Mouse (Mus musculus): ENCODE measurements at regions not wholly inside any gene's neighbourhood (a gene's known extent, or its start where the extent isn't known, plus 50 kb on each side); places are given as distances from the start of the nearest gene placed in this dataset.

DNA sequence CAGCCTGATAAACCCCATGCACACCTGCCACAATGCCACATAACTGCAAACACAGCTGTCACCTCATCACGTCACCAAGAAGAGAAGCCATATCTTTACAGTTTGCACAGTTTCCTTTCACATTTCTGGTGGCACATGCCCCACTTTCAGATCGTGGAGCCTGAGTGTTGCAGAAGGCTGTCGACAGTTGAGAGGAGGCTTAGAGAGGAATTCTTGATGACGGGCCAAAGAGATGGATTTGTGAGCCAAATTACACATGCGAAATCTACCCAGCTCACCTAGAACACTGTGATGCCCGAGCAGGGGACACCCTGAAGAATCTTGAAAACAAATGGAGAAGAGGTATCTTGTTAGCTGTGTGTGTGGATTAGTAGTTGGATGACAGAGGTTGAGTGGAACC lies 77.4 kb downstream of the Cmpk2 start:
- Histone ChIP-seq H3K4me2 (ENCODE audit: low read depth, severe bottlenecking) (no peak overlapping the region), H3K27me3 (ENCODE audit: control insufficient read depth, insufficient read depth, low read length) (no peaks in the 10 kb centered on the region), H3K27ac (replicated peaks; ENCODE audit: low read depth, low read length) (no peak overlapping the region), H3K4me3 (ENCODE audit: low read depth, low read length) (no peak overlapping the region), H3K36me3 (ENCODE audit: control insufficient read depth, insufficient read depth, low read length) (no peaks in the 10 kb centered on the region), H3K9ac (ENCODE audit: low read length) (no peak overlapping the region), H3K4me1 (ENCODE audit: control insufficient read depth, insufficient read depth, low read length) (no peaks in the 10 kb centered on the region), H3K9me3 (ENCODE audit: control insufficient read depth, low read length) (no peaks in the 10 kb centered on the region; the same call in 1 of the 2 replicates)
- no peak for DNase-seq (ENCODE audit: low spot score)
- ATAC-seq (ENCODE audit: insufficient number of reproducible peaks, low FRiP score, low TSS enrichment, low read depth) = no peak
- WGBS = 87% methylated on average over 6 of the region's 6 CpGs

DNA sequence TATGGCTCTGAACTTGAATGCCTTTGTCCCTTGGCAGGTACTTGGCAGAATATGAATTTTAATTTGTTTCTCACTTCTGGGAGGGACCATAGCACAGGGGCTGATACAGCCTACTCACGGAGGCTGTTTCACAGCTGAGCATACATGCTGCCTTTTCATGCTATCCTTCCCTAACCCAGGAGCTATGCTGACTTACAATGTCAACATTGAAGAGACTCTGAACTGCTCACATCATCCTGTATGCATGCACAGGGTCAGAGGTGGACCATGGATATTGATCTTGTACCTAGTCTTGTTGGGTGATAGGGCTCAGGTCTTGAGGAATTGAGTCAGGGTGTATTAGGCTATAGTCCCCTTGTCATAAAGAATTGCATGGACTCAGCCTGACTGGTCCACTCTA lies 74.5 kb downstream of the Cmpk2 start:
- Histone ChIP-seq H3K36me3 (ENCODE audit: control insufficient read depth, insufficient read depth, low read length) (no peaks in the 10 kb centered on the region), H3K27me3 (ENCODE audit: control insufficient read depth, insufficient read depth, low read length) (no peaks in the 10 kb centered on the region), H3K4me1 (ENCODE audit: control insufficient read depth, insufficient read depth, low read length) (no peaks in the 10 kb centered on the region), H3K4me3 (ENCODE audit: low read depth, low read length) (no peak overlapping the region), H3K4me2 (ENCODE audit: low read depth, severe bottlenecking) (no peak overlapping the region), H3K9me3 (ENCODE audit: control insufficient read depth, low read length) (no peaks in the 10 kb centered on the region; the same call in 1 of the 2 replicates), H3K9ac (ENCODE audit: low read length) (no peak overlapping the region), H3K27ac (replicated peaks; ENCODE audit: low read depth, low read length) (no peak overlapping the region)
- no peak for DNase-seq (ENCODE audit: low spot score)
- ATAC-seq (ENCODE audit: insufficient number of reproducible peaks, low FRiP score, low TSS enrichment, low read depth) = no peak
- WGBS = 96% methylated on average over 1 of the region's 1 CpGs

DNA sequence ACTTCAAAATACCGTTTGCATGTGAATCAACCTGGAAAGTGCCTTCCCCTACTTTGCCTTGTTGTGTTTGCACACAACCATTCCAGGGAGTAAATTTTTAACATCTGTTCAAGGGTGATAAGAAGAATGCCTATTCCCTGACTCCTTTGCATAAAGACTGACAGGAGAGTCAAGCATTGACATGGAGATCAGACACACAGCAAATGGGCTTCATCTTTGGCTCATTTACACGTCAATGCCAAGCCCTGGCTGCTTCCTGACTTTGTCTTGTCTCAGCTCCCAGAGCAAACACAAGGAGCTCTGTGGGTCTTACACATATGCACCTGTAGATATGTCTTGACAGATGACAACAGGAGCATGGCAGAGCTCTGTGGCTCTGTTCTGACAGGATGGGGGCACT lies 73.4 kb downstream of the Cmpk2 start:
- no peak overlapping the region for H3K27ac ChIP-seq (replicated peaks; ENCODE audit: low read depth, low read length)
- H3K36me3 ChIP-seq (ENCODE audit: control insufficient read depth, insufficient read depth, low read length) = no peaks in the 10 kb centered on the region
- 38% methylated on average over 2 of the region's 2 CpGs for WGBS
- no peak overlapping the region for H3K4me2 ChIP-seq (ENCODE audit: low read depth, severe bottlenecking)
- ATAC-seq (ENCODE audit: insufficient number of reproducible peaks, low FRiP score, low TSS enrichment, low read depth) (no peak), DNase-seq (ENCODE audit: low spot score) (no peak)
- H3K4me3 ChIP-seq (ENCODE audit: low read depth, low read length) = no peak overlapping the region
- no peak overlapping the region for H3K9ac ChIP-seq (ENCODE audit: low read length)
- H3K27me3 ChIP-seq (ENCODE audit: control insufficient read depth, insufficient read depth, low read length) = no peaks in the 10 kb centered on the region
- H3K9me3 ChIP-seq (ENCODE audit: control insufficient read depth, low read length) = no peaks in the 10 kb centered on the region
- no peaks in the 10 kb centered on the region for H3K4me1 ChIP-seq (ENCODE audit: control insufficient read depth, insufficient read depth, low read length)

DNA sequence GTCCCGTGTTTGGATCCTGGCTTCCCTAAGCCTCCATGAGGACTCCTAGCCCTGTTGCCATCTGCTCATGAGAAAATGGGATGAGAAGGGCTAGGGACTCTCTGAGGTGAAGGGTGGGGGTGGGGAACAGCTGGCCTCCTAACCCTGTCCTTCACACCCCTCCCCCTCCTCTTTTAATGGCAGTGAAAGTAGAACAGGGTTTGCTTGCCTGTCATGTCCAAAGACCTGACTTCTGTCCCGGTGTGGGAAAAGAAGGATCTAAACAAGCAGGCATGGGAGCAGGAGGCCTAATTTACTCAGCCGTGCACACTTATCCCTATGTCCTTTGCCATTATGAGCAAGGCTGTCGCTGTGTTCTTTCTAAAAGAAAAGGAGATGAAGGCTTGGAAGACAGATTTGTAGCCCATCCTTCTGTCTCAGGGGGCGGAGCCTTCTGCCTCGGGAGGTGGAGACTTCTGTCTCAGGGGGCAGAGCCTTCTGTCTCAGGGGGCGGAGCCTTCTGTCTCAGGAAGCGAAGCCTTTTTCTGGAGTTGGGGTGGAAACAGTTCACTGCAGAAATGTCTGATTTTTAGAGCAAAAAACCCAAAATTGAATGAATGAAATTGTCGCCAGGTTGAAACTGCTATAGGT lies 66.4 kb downstream of the Cmpk2 start:
- no peak overlapping the region for H3K27ac ChIP-seq (replicated peaks; ENCODE audit: low read depth, low read length)

DNA sequence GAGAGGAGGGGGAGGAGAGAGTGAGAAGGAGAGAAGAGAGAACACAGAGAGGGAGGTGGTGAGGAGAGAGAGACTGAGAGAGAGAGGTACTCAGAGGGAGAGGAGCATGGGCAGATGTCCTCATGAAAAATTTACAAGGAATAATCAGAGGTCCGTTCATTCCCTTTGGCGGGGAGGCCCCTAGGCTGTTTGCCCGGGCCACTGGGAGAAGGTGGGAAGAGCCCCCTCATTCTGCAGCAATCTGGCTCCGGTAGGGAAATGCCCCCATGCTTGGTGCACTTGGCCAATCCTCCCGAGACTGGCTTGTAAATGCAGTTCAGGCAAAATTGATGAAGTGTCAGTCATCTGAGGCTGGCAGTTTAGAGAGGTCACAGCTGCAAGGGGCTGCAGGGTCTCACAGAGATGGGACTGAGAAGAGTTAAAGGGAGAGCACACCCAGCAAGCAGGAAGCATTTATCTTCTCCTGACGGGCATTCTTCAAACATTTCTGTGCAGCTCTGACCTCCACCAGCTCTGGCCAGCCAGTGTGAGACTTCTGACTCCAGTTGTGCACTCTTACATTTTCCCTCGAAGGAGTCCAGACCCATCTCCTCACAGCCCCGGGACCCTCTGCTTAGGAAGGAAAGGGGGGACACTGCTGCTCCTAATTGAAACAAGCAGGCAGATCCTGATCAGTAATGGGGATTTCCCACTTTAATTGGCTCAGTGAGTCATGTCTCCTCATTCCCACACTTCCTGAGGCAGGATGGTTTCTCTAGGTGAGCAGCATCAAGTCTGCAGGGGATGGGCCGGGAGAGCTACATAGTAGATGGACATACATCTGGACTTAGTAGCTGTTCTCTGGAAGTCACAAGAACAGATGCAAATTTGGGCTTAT lies 65.5 kb downstream of the Cmpk2 start:
- Histone ChIP-seq H3K4me2 (ENCODE audit: low read depth, severe bottlenecking) (peak overlapping the region; percentile 25; the same call in 1 of the 2 replicates), H3K4me3 (ENCODE audit: low read depth, low read length) (no peak overlapping the region), H3K27ac (replicated peaks; ENCODE audit: low read depth, low read length) (peak overlapping the region; percentile 70; the same call in 1 of the 2 replicates), H3K4me1 (ENCODE audit: control insufficient read depth, insufficient read depth, low read length) (peaks cover 13% of the 10 kb centered on the region; the same call in 1 of the 2 replicates), H3K36me3 (ENCODE audit: control insufficient read depth, insufficient read depth, low read length) (no peaks in the 10 kb centered on the region), H3K9me3 (ENCODE audit: control insufficient read depth, low read length) (no peaks in the 10 kb centered on the region), H3K27me3 (ENCODE audit: control insufficient read depth, insufficient read depth, low read length) (no peaks in the 10 kb centered on the region), H3K9ac (ENCODE audit: low read length) (0 out of 2 replicates have a peak overlapping the region, but pooled peaks have one; percentile 7)
- ATAC-seq (ENCODE audit: insufficient number of reproducible peaks, low FRiP score, low TSS enrichment, low read depth) (peak; percentile 37; the same call in 1 of the 2 replicates), DNase-seq (ENCODE audit: low spot score) (peak; percentile 62)
- 5% methylated on average over 9 of the region's 9 CpGs for WGBS

More for the DNA sequence above, 66.4 kb downstream of the Cmpk2 start:
- WGBS = 49% methylated on average over 9 of the region's 9 CpGs
- no peak overlapping the region for H3K4me3 ChIP-seq (ENCODE audit: low read depth, low read length)
- no peaks in the 10 kb centered on the region for H3K9me3 ChIP-seq (ENCODE audit: control insufficient read depth, low read length)
- H3K9ac ChIP-seq (ENCODE audit: low read length) = no peak overlapping the region
- no peak overlapping the region for H3K4me2 ChIP-seq (ENCODE audit: low read depth, severe bottlenecking)
- no peak for ATAC-seq (ENCODE audit: insufficient number of reproducible peaks, low FRiP score, low TSS enrichment, low read depth)
- no peaks in the 10 kb centered on the region for H3K27me3 ChIP-seq (ENCODE audit: control insufficient read depth, insufficient read depth, low read length)
- peaks cover 13% of the 10 kb centered on the region; the same call in 1 of the 2 replicates for H3K4me1 ChIP-seq (ENCODE audit: control insufficient read depth, insufficient read depth, low read length)
- peak; percentile 41 for DNase-seq (ENCODE audit: low spot score)
- H3K36me3 ChIP-seq (ENCODE audit: control insufficient read depth, insufficient read depth, low read length) = no peaks in the 10 kb centered on the region

DNA sequence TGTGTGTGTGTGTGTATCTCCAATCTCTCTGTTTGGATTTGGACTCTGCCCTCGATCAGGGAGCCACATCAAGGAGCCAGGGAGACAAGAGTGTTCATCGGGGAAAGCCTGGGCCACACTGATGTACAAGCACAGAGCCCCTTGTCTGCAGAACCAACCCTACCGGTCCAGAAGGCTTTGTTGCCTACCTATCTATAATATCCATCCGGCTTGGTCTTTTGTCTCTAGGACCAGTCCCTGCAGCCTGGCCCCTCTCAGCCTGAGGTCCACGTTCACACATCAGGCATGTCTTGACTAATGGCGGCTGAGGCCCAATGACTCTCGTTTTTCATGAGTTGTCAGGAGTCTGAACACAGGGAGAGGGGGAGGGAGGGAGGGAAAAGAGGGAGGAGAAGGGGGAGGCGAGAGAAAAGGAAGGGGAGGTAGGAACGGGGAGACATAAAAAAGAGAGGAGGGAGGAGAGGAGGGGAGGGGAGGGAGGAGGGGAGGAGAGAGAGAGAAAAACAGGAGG lies 64.7 kb downstream of the Cmpk2 start:
- Histone ChIP-seq H3K4me1 (ENCODE audit: control insufficient read depth, insufficient read depth, low read length) (peaks cover 13% of the 10 kb centered on the region; the same call in 1 of the 2 replicates), H3K9ac (ENCODE audit: low read length) (no peak overlapping the region), H3K4me2 (ENCODE audit: low read depth, severe bottlenecking) (peak overlapping the region; percentile 22; the same call in 1 of the 2 replicates), H3K4me3 (ENCODE audit: low read depth, low read length) (no peak overlapping the region), H3K27ac (replicated peaks; ENCODE audit: low read depth, low read length) (peak overlapping the region; percentile 82), H3K9me3 (ENCODE audit: control insufficient read depth, low read length) (no peaks in the 10 kb centered on the region), H3K27me3 (ENCODE audit: control insufficient read depth, insufficient read depth, low read length) (no peaks in the 10 kb centered on the region), H3K36me3 (ENCODE audit: control insufficient read depth, insufficient read depth, low read length) (no peaks in the 10 kb centered on the region)
- 12% methylated on average over 9 of the region's 9 CpGs for WGBS
- ATAC-seq (ENCODE audit: insufficient number of reproducible peaks, low FRiP score, low TSS enrichment, low read depth) (peak; percentile 42; the same call in 1 of the 2 replicates), DNase-seq (ENCODE audit: low spot score) (peak; percentile 76)

DNA sequence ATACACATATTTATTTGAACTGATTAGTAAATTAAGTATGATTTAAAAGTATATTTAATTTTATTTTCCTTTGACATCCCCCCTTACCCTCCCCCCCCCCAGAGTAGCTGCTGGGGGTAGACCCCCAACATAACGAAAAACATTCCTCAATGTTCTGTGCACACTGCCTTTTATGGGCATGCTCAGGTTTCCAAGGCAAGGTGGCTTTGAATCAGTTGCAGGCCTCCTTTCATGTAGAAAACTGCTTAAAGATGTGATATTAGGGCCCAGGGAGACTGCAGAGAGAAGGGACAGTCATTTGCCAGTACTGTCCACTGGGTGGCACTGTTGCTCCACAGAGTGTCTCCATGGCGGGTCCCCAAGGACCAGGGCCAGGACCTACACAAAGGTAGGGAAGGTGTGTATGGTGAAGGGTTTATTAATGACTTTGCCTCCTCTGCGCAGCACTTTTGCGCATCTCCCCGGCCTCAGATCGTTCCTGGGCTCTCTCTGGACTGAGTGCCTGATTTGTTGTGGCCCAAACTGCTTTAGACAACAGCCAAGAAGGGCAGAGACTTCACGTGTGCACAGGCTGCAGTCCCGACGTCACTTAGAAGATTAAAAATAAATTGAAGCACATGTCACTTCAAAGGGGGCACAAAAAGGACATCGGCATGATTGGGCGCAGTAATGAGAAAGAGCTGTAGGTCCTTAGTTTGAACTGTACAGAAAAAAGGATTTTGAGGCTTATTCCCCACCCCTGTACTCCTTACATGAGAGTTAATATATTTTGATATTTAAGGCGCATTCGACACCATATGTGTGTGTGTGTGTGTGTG lies 64.0 kb downstream of the Cmpk2 start:
- H3K4me1 ChIP-seq (ENCODE audit: control insufficient read depth, insufficient read depth, low read length) = peaks cover 13% of the 10 kb centered on the region; the same call in 1 of the 2 replicates
- H3K36me3 ChIP-seq (ENCODE audit: control insufficient read depth, insufficient read depth, low read length) = no peaks in the 10 kb centered on the region
- no peaks in the 10 kb centered on the region for H3K27me3 ChIP-seq (ENCODE audit: control insufficient read depth, insufficient read depth, low read length)
- H3K4me2 ChIP-seq (ENCODE audit: low read depth, severe bottlenecking) = peak overlapping the region; percentile 22; the same call in 1 of the 2 replicates
- no peak overlapping the region for H3K9ac ChIP-seq (ENCODE audit: low read length)
- no peaks in the 10 kb centered on the region for H3K9me3 ChIP-seq (ENCODE audit: control insufficient read depth, low read length)
- ATAC-seq (ENCODE audit: insufficient number of reproducible peaks, low FRiP score, low TSS enrichment, low read depth) = peak; percentile 69
- WGBS = 17% methylated on average over 13 of the region's 13 CpGs
- DNase-seq (ENCODE audit: low spot score) = peak; percentile 98
- no peak overlapping the region for H3K4me3 ChIP-seq (ENCODE audit: low read depth, low read length)
- peak overlapping the region; percentile 82 for H3K27ac ChIP-seq (replicated peaks; ENCODE audit: low read depth, low read length)

DNA sequence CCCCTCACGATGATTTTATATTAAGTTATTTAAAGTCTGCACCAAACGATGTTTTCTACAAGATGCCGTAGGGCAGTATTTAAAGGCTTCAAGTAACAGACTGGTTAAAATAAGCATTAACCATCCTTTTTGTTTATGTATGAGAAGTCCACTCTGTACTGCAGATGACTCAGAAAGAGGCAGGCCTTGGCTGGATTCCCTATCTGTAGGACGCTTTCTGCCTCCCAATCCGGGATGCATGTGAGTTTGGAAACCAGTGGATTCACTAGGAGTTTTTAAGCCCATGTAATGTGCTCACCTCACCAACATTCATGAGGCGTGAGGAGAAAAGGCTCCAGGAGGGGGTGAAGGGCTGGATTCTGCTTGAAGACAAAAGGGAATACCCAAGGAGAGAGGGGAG lies 63.1 kb downstream of the Cmpk2 start:
- H3K36me3 ChIP-seq (ENCODE audit: control insufficient read depth, insufficient read depth, low read length) = no peaks in the 10 kb centered on the region
- ATAC-seq (ENCODE audit: insufficient number of reproducible peaks, low FRiP score, low TSS enrichment, low read depth) = no peak
- 88% methylated on average over 6 of the region's 6 CpGs for WGBS
- H3K4me3 ChIP-seq (ENCODE audit: low read depth, low read length) = no peak overlapping the region
- H3K27me3 ChIP-seq (ENCODE audit: control insufficient read depth, insufficient read depth, low read length) = no peaks in the 10 kb centered on the region
- H3K9me3 ChIP-seq (ENCODE audit: control insufficient read depth, low read length) = no peaks in the 10 kb centered on the region
- peaks cover 13% of the 10 kb centered on the region; the same call in 1 of the 2 replicates for H3K4me1 ChIP-seq (ENCODE audit: control insufficient read depth, insufficient read depth, low read length)
- H3K9ac ChIP-seq (ENCODE audit: low read length) = no peak overlapping the region
- H3K27ac ChIP-seq (replicated peaks; ENCODE audit: low read depth, low read length) = 0 out of 2 replicates have a peak overlapping the region, but pooled peaks have one; percentile 39
- no peak overlapping the region for H3K4me2 ChIP-seq (ENCODE audit: low read depth, severe bottlenecking)
- DNase-seq (ENCODE audit: low spot score) = no peak

All from limb, embryonic 11.5 days (tissue).